In genomic region chr13:44228540-44229135, GRCm38 (mm10) we compare ENCODE assay signal across 9 mouse cellular contexts.
A peak's percentile ranks its signal among the peaks of the same experiment; 100 is the strongest.
DNase-seq lines count a peak whose midpoint lies in the region; ATAC-seq lines count a peak whose summit lies in the region.
"Had no signal": no experiment of that assay in that cellular context is flagged by ENCODE, and none has a peak within 500 bp of the region (broad histone marks: within the 10 kb centered on the region; RNA-seq: fewer than 3 reads in every experiment).

No protein-coding gene starts in this region.

- peak overlapping the region; percentile 6; the same call in 1 of the 2 replicates for H3K4me3 ChIP-seq in embryonic facial prominence, embryonic 13.5 days
- peak overlapping the region; percentile 39 for H3K4me3 ChIP-seq in heart, embryonic 16.5 days (ENCODE audit: low read length)
- no peak overlapping the region for H3K4me3 ChIP-seq in neural tube, embryonic 15.5 days (replicated peaks)

- H3K4me2 ChIP-seq in embryonic facial prominence, embryonic 13.5 days = peak overlapping the region; percentile 48
- peak overlapping the region; percentile 64 for H3K4me2 ChIP-seq in heart, embryonic 16.5 days (ENCODE audit: low read depth, low read length)
- H3K4me2 ChIP-seq in neural tube, embryonic 15.5 days = peak overlapping the region; percentile 24

- H3K4me1 ChIP-seq in embryonic facial prominence, embryonic 13.5 days = peaks cover 33% of the 10 kb centered on the region
- peaks cover 18% of the 10 kb centered on the region for H3K4me1 ChIP-seq in heart, embryonic 16.5 days (ENCODE audit: control insufficient read depth, insufficient read depth, low read length)
- peaks cover 23% of the 10 kb centered on the region for H3K4me1 ChIP-seq in neural tube, embryonic 15.5 days

- WGBS in embryonic facial prominence, embryonic 13.5 days = 7% methylated on average over 16 of the region's 16 CpGs
- WGBS in heart, embryonic 16.5 days = 9% methylated on average over 16 of the region's 16 CpGs
- WGBS in neural tube, embryonic 15.5 days = 9% methylated on average over 16 of the region's 16 CpGs

- 0 out of 2 replicates have a peak, but pooled peaks cover 5% of the 10 kb centered on the region for H3K9me3 ChIP-seq in embryonic facial prominence, embryonic 13.5 days
- H3K9me3 ChIP-seq in heart, embryonic 16.5 days (replicated peaks; ENCODE audit: control insufficient read depth, low read length) = peaks cover 10% of the 10 kb centered on the region
- no peaks in the 10 kb centered on the region for H3K9me3 ChIP-seq in neural tube, embryonic 15.5 days (replicated peaks)

- peaks cover 7% of the 10 kb centered on the region for H3K27me3 ChIP-seq in embryonic facial prominence, embryonic 13.5 days
- H3K27me3 ChIP-seq in heart, embryonic 16.5 days (ENCODE audit: control insufficient read depth, insufficient read depth, low read length) = no peaks in the 10 kb centered on the region
- no peaks in the 10 kb centered on the region for H3K27me3 ChIP-seq in neural tube, embryonic 15.5 days (replicated peaks)

- DNase-seq in NIH3T3 (ENCODE audit: low read depth) = peak; percentile 3
- DNase-seq in kidney, postnatal 25 days = peak; percentile 30 to 65
- DNase-seq in frontal cortex, postnatal 25 days (ENCODE audit: low spot score in 2 of 2) = no peak
- no peak for DNase-seq in spleen, postnatal 10 days (ENCODE audit: low spot score in 2 of 2)
- no peak for DNase-seq in right cerebral cortex, adult 2 months (ENCODE audit: low spot score in 2 of 2)

- peak overlapping the region; percentile 16; the same call in 1 of the 2 replicates for H3K27ac ChIP-seq in embryonic facial prominence, embryonic 13.5 days
- H3K27ac ChIP-seq in heart, embryonic 16.5 days (ENCODE audit: low read length) = peak overlapping the region; percentile 93
- H3K27ac ChIP-seq in neural tube, embryonic 15.5 days (replicated peaks) = no peak overlapping the region
- H3K27ac ChIP-seq: liver, embryonic 14.5 days had no signal

- H3K36me3 ChIP-seq in embryonic facial prominence, embryonic 13.5 days = no peaks in the 10 kb centered on the region
- H3K36me3 ChIP-seq in heart, embryonic 16.5 days (ENCODE audit: control insufficient read depth, insufficient read depth) = no peaks in the 10 kb centered on the region
- H3K36me3 ChIP-seq in neural tube, embryonic 15.5 days = no peaks in the 10 kb centered on the region

- ATAC-seq in embryonic facial prominence, embryonic 13.5 days (ENCODE audit: insufficient number of reproducible peaks, insufficient read depth, low FRiP score, low TSS enrichment, low read depth) = no peak
- ATAC-seq in heart, embryonic 16.5 days (replicated peaks; ENCODE audit: extremely low read depth, insufficient read depth, low FRiP score) = peak; percentile 85
- ATAC-seq in neural tube, embryonic 15.5 days (ENCODE audit: low FRiP score) = no peak

- H3K9ac ChIP-seq in embryonic facial prominence, embryonic 13.5 days = peak overlapping the region; percentile 11; the same call in 1 of the 2 replicates
- peak overlapping the region; percentile 69 for H3K9ac ChIP-seq in heart, embryonic 16.5 days (ENCODE audit: low read length)
- no peak overlapping the region for H3K9ac ChIP-seq in neural tube, embryonic 15.5 days (replicated peaks)
- H3K9ac ChIP-seq: liver, embryonic 14.5 days had no signal

Comparison
In these comparisons a context has a peak if more than half of its experiments do, and no peak if none do; other contexts are left out.
1. DNase-seq: peak in NIH3T3 (single experiment) and kidney, postnatal 25 days (2 of 2); none in frontal cortex, postnatal 25 days (0 of 2), spleen, postnatal 10 days (0 of 2) and right cerebral cortex, adult 2 months (0 of 2).
2. Peak in every context shown above with its lines, with median percentiles within 50 percentile points of each other: H3K4me2 ChIP-seq.